Mouse (Mus musculus) midbrain, embryonic 14.5 days (tissue): ENCODE results near the gene Olfr1321. TPM values are rescaled to one million over a fixed set of nuclear protein-coding genes. Genes with fewer than 3 reads are reported as not detected.

Experiments
- ATAC-seq: fragments of 200-750 bp; cut with Nextera tagmentation; 2 replicates; pipeline ENCODE4 v1.8.0; 2017; ENCODE audit warnings: moderate number of reproducible peaks, moderate library complexity; ENCODE audit not compliant: low FRiP score, low TSS enrichment
- DNase-seq: peaks from one replicate; pipeline ENCODE4 v3.0.0-alpha.2; 2015
- H3K27ac ChIP-seq: fragments of 300-500 bp; sonication (generic); replicated peaks from 2 replicates; pipeline ENCODE4 v1.5.1; 2014; ENCODE audit warnings: mild to moderate bottlenecking, low read depth, low read length, moderate library complexity
- H3K27me3 ChIP-seq: fragments of 300-500 bp; sonication (generic); 2 replicates; pipeline ENCODE4 v1.6.1; 2014; ENCODE audit warnings: low read length, control low read depth, mixed read lengths; ENCODE audit not compliant: control insufficient read depth, insufficient read depth
- H3K36me3 ChIP-seq: fragments of 300-500 bp; sonication (generic); 2 replicates; pipeline ENCODE4 v1.6.1; 2014; ENCODE audit warnings: low read length, control low read depth; ENCODE audit not compliant: control insufficient read depth, insufficient read depth
- H3K4me1 ChIP-seq: fragments of 300-500 bp; sonication (generic); 2 replicates; pipeline ENCODE4 v1.6.1; 2014; ENCODE audit warnings: mild to moderate bottlenecking, antibody characterized with exemption, low read length, control low read depth; ENCODE audit not compliant: control insufficient read depth, insufficient read depth
- H3K4me2 ChIP-seq: fragments of 300-500 bp; sonication (generic); 2 replicates; pipeline ENCODE4 v1.6.1; 2014; ENCODE audit warnings: mild to moderate bottlenecking, low read length, moderate library complexity
- H3K4me3 ChIP-seq: fragments of 300-500 bp; sonication (generic); replicated peaks from 2 replicates; pipeline ENCODE4 v1.5.1; 2014; ENCODE audit warnings: low read depth, low read length
- H3K9ac ChIP-seq: fragments of 300-500 bp; sonication (generic); replicated peaks from 2 replicates; pipeline ENCODE4 v1.6.1; 2014; ENCODE audit warnings: mild to moderate bottlenecking, low read length, moderate library complexity
- H3K9me3 ChIP-seq: fragments of 300-500 bp; sonication (generic); 2 replicates; pipeline ENCODE4 v1.6.1; 2016; ENCODE audit warnings: low read length, control low read depth, mixed read lengths; ENCODE audit not compliant: control insufficient read depth
- WGBS: fragments of 180-500 bp; shearing (Covaris S2); extraction: QIAGEN DNeasy Blood & Tissue Kit; methylation state at CpG from one replicate; pipeline ENCODE4 v1.1.7; 2014; 5-methylcytosine and 5-hydroxymethylcytosine counted together
- polyA plus RNA-seq: library from polyadenylated mRNA; unstranded; fragments of >200 nt; fragmentation: Nextera tagmentation; extraction: Ambion mirVana; gene quantifications from 2 replicates; pipeline ENCODE4 v1.2.1, GENCODE M21; 2014

Olfr1321 gene
- not detected in 2 replicates for polyA plus RNA-seq

GRCm38 (mm10) chrX:49734959-49735358 lies at the start of gene Olfr1321:
Olfr1321 (minus strand) TSS chrX:49735059.
- Histone ChIP-seq H3K4me1 (no peaks in the 10 kb centered on the region), H3K4me2 (no peak within 1 kb of the TSS), H3K27me3 (no peaks in the 10 kb centered on the region), H3K4me3 (no peak within 1 kb of the TSS), H3K9ac (no peak within 1 kb of the TSS), H3K36me3 (no peaks in the 10 kb centered on the region), H3K27ac (no peak within 1 kb of the TSS), H3K9me3 (no peaks in the 10 kb centered on the region)
- ATAC-seq = no peak
- DNase-seq = no peak
- 78% methylated on average over 2 of the region's 2 CpGs for WGBS

GRCm38 (mm10) chrX:49770828-49771227 lies 36.0 kb upstream of the Olfr1321 start:
- DNase-seq = no peak
- no peak overlapping the region for H3K9ac ChIP-seq
- no peaks in the 10 kb centered on the region for H3K9me3 ChIP-seq
- no peak for ATAC-seq
- H3K4me2 ChIP-seq = no peak overlapping the region
- no peaks in the 10 kb centered on the region for H3K27me3 ChIP-seq
- H3K27ac ChIP-seq = no peak overlapping the region
- no peaks in the 10 kb centered on the region for H3K4me1 ChIP-seq
- H3K36me3 ChIP-seq = no peaks in the 10 kb centered on the region
- H3K4me3 ChIP-seq = no peak overlapping the region
- WGBS = 35% methylated on average over 2 of the region's 2 CpGs

DNA sequence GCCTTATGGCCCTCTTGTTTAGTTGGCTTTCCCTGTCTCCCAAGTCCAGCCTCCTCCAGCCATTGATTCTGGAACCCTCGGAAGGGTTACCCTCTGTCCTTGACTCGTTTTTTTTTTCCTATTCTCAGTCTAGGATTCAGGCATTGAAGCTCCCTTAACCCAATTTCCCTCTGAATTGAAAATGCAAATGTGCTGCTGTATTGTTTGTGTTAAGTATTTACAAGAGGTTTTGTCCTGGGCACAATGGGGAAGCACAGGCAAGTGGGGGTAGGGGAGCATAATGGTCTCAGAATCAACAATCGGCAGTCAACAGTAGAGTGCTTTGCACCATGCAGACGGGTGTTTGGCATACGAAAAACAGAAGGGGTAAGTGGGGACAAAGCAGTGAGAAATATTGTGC lies 10.3 kb upstream of the Olfr1321 start:
- Histone ChIP-seq H3K9me3 (no peaks in the 10 kb centered on the region), H3K27me3 (no peaks in the 10 kb centered on the region), H3K4me2 (no peak overlapping the region), H3K36me3 (no peaks in the 10 kb centered on the region), H3K4me3 (no peak overlapping the region), H3K27ac (no peak overlapping the region), H3K9ac (no peak overlapping the region), H3K4me1 (no peaks in the 10 kb centered on the region)
- DNase-seq (no peak), ATAC-seq (no peak)
- WGBS = 31% methylated on average over 5 of the region's 5 CpGs

Other genes starting within 250 kb of the Olfr1321 start
- gene Olfr1320, start 62.7 kb downstream of the Olfr1321 start, polyA plus RNA-seq = not detected in 2 replicates
- 6.1 and 6.9 TPM in 2 replicates for gene Igsf1, start 62.7 kb upstream of the Olfr1321 start, polyA plus RNA-seq
- gene Olfr1322, start 156.4 kb upstream of the Olfr1321 start, polyA plus RNA-seq = not detected in 2 replicates